Mouse (Mus musculus) brain, adult 2 months (tissue): ENCODE results near the gene AC170998.1.
"Not testable (repeated sequence)": the region's sequence is repeated elsewhere in the genome, so short reads cannot be mapped to it uniquely, and the experiment has no call there.

Experiments
- DNase-seq: peaks from one replicate; pipeline ENCODE4 v3.0.0; 2011; ENCODE audit warnings: low read depth, low spot score

Gene AC170998.1

DNA sequence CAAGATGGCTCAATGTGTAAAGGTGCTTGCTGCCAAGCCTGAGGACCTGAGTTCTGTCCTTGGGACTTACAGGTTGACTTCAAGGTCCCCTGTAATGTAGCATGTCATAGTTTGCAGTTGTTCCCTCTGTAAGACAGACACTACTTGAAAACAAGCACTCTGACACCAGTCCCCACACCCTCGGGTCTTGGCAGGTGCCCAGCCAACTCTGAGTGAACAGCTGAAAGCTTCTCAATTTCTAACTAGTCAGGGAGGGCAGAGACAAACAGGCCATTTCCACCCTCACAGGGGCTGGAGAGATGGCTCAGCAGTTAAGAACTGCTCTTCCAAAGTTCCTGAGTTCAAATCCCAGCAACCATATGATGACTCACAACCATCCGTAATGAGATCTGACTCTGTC is 31.6 kb downstream of the AC170998.1 start:
- no peak for DNase-seq

DNA sequence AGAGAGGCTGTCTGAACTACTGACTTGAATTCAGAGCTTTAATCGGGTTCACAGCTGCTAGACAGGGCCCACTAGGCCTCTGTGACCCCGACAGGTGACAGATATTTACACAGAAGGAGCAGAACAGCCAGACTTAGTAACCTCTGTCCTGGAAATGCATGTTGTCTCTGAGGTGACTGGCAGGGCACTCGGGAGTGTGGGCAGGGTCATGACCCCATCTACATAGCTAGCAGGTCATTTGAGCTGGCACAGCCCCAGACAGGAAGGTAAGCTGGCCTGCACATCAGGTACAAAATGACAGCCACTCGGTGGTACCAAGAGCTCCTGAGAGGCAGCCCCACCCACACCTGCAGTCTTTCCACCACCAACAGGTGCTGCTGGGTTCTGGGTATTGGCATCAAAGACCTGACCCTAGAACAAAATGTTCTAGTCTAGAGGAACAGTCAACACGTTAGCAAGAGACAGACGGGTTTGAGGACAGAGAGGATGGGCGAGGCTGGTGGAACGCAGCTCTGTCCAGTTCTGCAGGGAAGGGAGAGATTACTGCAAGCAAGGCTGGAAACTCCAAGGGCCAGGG is 34.9 kb downstream of the AC170998.1 start:
- DNase-seq = no peak

DNA sequence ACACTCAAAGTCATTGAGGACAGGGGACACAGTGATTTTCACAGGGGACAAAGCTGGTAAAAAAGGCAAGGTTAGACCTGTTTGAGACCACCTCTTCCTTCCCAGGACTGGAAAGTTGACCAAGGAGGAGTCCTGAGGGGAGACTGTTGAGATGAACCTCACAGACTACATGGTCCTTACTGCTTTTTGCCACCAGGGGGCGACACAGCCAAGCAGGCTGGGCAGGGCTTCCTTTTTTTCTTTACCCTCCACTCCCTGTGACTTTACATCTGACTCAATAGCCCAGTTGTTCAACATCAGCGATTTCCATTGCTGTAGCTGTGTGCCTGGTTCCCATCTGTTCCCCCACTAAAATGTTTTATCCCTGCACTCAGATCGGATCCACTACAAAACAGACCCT is 36.0 kb downstream of the AC170998.1 start:
- peak; percentile 81 for DNase-seq

DNA sequence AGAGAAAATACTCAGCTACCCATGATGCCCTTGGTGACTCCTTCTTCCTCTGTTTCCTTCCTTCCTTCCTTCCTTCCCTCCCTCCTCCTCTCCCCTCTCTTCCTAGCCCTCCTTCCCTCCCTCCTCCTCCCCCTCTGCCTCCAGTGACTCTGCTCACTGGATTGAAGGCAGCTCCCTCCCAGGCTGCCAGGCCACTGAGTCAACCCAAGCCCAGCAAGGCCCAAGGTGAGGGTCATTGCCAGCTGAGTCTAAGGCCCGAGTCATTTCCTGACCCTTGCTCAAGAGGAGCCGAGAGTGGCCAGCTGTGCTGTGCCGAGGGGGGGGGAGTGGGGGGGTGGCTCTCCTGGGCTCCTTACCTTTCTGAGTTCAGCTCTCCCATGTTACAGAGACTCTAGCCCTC is 40.3 kb downstream of the AC170998.1 start:
- DNase-seq = no peak

DNA sequence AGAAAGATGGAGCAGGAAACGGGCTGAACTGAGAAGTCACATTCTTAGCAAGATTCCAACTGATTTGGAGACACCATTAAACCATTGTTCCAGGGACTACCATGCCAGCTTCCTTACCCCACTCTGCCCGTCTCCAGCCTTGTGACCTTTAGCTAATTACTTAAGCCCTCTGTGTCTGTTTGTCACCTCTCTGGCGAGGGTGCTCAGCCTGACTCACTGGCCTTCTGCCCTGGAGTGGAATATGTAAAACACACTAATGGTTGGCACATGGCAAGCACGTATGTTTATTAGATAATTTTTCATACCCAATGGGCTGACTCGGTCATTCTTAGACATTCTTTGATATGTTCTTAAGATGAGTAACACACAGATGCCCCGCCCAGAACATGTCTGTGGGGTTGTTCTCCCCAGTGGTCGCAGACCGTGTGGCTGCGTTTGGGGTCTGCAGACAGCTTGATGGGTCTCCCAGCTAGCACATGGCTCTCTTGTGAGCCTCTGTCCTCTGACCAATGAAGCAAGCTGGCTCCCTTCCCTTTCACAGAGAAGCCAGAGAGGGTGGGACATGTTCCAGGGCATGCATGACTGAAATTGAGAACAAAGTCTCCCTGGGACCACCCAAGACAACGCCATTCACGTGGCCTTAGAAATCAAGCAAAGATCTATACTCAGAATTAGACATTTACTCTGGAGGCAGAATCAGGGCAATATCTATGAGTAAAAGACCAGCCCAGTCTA is 41.1 kb downstream of the AC170998.1 start:
- no peak for DNase-seq

DNA sequence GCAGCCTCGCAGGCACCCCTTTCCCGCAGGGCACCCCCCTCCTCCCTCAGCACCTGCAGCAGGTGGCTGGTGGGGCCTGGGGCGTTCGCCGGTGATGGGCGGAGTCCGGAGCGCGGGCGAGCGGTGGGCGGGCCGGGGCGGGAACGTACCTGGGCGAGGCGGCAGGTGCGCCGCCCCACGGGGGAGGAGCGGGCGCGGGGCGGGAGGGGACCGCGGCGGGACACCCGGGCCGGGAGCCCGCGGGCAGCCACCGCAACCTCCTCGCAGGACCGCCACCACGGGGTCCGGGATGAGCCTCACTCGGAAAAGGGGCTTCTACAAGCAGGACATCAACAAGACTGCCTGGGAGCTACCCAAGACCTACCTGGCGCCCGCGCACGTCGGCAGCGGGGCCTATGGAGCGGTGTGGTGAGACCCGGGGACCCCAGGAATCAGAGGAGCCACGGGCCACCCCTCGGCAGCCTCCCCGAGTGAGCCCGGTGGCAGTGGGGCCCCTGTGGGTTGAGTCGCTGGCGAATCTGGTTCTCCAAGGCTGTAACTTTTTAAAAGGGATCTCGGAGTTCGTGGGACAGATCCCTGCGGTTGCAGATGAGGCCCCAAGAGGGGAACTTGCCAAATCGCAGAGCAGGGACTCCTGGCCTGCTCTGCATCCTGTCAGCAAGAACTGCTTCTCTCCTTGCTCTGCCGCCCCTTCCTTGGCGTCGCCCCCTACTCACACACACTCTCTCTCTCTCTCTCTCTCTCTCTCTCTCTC is 43.4 kb downstream of the AC170998.1 start, which contains the start of gene Mapk13:
TSS of gene Mapk13 (plus strand) at position 177 of the 754 bp plus-strand sequence.
- no peak for DNase-seq

DNA sequence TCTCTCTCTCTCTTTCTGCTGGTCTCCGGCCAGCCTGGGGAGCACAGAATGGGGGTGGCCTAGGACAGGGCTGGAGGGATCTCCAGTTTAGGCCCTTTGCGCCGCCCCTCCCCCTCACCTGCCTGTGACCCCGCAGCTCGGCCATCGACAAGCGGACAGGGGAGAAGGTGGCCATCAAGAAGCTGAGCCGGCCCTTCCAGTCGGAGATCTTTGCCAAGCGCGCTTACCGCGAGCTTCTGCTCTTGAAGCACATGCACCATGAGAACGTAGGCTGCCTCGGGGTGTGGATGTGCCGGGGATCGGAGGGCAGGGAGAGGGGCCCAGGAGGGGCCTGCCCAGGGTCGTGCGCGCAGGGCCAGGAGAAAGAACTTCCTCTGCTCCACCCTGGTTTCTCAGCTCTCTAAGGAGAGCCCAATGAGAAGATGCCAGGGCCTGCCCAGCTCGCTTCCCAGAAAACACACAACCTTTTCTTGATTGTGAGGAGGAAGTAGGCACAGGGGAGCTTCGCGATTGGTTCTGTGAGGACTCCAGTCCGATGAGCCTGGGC is 44.1 kb downstream of the AC170998.1 start:
- peak; percentile 31 for DNase-seq

DNA sequence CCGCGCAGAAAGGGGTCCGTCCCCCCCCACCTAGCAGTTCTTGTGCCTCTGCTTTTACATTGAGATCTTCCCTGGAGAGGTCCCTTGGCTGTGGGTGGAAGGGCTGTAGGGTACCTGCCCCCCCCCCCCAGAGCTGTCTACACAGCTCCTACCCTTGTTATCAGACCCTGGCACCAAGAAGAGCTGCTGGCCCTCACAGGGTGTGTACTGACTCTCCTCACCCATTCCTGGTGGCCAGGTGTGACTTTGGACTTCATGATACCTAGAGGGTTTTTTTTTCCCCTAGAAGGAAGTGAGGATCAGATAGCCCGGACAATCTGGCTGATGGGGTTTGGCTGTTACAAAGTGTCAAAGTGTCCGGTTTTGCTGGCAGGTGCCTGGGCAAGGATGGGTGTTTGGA is 45.4 kb downstream of the AC170998.1 start:
- no peak for DNase-seq

DNA sequence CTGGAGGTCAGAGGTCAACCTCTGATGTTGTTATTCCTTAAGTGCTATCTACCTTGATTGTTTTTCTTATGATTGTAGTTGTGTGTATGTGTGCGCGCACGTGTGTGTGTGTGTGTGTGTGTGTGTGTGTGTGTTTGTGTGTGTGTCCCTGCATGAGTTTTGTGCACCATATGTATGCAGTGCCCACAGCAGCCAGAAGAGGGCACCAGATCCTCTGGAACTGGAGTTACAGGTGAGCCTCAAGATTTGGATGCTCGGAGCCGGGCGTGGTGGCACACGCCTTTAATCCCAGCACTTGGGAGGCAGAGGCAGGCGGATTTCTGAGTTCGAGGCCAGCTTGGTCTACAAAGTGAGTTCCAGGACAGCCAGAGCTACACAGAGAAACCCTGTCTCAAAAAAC is 48.4 kb downstream of the AC170998.1 start:
- not testable (repeated sequence) for DNase-seq

DNA sequence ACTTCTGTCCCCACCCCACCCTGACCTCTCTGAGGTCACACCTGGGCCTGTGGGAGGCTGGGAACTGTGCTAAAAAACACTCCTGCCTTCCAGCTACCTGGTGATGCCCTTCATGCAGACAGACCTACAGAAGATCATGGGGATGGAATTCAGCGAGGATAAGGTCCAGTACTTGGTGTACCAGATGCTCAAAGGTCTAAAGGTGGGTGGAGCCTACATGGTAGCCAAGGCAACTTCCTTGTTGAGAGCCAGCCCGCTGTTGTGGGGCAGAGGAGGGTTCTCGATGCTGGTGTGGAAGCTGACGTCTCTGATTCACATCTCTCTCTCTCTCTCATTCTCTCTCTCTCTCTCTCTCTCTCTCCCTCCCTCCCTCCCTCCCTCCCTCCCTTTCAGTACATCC is 49.3 kb downstream of the AC170998.1 start:
- no peak for DNase-seq
